Mouse (Mus musculus): ENCODE data around the gene Aldh16a1. TPM values are rescaled to one million over a fixed set of nuclear protein-coding genes. Genes with fewer than 3 reads are reported as not detected.

Gene Aldh16a1
- polyA plus RNA-seq, 2 experiments, result 17.9 to 23.1 TPM

GRCm38 (mm10) chr7:45196176-45196535, 41.8 kb upstream of the Aldh16a1 start:
- H3K4me2 ChIP-seq (ENCODE audit: low read depth), result no peak overlapping the region
- H3K9ac ChIP-seq (replicated peaks), result no peak overlapping the region
- DNase-seq (ENCODE audit: low read depth in 3 of 3, low spot score in 3 of 3) (no peak), ATAC-seq (ENCODE audit: insufficient read depth) (no peak)
- H3K27ac ChIP-seq, result no peak overlapping the region
- no peak overlapping the region for H3K4me3 ChIP-seq (ENCODE audit: insufficient read depth in 1 of 2, low read depth in 2 of 2, low read length in 2 of 2)
- TF ChIP-seq EP300 (IDR thresholded peaks at IDR 0.05; ENCODE audit: low read depth), result no peak
- H3K9me3 ChIP-seq (ENCODE audit: control insufficient read depth, low read length), result no peaks in the 10 kb centered on the region
- WGBS (ENCODE audit: insufficient replicate concordance), result 53% methylated on average over 4 of the region's 4 CpGs
- no peaks in the 10 kb centered on the region for H3K4me1 ChIP-seq (replicated peaks; ENCODE audit: control insufficient read depth in 2 of 2, insufficient read depth in 2 of 2, low read length in 1 of 2)
- no peaks in the 10 kb centered on the region; the same call in 1 of the 2 replicates for H3K27me3 ChIP-seq (ENCODE audit: control insufficient read depth, insufficient read depth, low read length)
- no peaks in the 10 kb centered on the region for H3K36me3 ChIP-seq (replicated peaks; ENCODE audit: control insufficient read depth, insufficient read depth, low read depth)

DNA sequence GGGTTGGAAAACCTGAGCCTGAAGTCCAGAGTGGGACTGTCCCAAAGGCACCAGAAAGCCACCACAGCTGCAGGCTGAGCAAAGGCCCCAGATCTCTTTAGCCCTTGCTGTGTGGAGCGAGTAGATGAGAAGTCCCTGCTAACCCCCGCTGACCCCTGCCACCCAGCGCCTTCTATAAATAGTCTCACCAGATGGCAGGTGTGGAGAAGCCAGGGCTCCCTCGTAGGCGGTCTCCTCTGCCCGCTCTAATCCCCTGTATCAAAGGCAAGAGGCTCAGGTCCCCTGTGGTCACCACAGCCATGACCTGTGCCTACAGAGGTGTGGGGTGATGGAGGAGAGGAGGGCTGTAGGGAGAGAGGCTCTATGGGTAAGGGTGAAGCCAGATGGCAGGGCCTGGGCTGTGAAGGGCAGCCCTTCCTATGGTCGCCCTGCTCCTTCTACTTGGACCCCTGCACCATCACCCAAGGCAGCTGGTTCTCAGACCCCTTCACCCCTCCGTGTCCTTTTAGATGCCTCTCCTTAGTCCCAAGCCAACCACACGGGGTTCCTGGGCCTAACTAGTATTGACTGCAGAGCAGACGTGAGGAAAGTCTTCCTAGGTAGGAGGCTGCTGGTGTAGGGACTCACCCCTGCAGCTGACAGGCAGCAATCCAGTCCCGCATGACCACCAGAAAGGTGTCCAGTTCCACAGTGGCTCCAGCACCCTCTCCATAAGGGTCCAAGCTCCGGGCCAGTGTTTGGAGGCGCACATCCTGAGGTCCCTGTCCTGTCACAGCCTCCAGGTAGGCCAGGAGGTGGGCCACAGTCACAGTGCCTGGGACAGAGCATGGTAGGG, 41.2 kb upstream of the Aldh16a1 start:
- no peak for TF ChIP-seq EP300 (IDR thresholded peaks at IDR 0.05; ENCODE audit: low read depth)
- TF ChIP-seq CTCF (IDR thresholded peaks at IDR 0.05; ENCODE audit: low read depth), result no peak
- Histone ChIP-seq H3K27ac (no peak overlapping the region), H3K4me3 (ENCODE audit: insufficient read depth in 1 of 2, low read depth in 2 of 2, low read length in 2 of 2) (no peak overlapping the region), H3K9ac (replicated peaks) (no peak overlapping the region), H3K36me3 (replicated peaks; ENCODE audit: control insufficient read depth, insufficient read depth, low read depth) (no peaks in the 10 kb centered on the region), H3K4me1 (replicated peaks; ENCODE audit: control insufficient read depth in 2 of 2, insufficient read depth in 2 of 2, low read length in 1 of 2) (no peaks in the 10 kb centered on the region), H3K9me3 (ENCODE audit: control insufficient read depth, low read length) (no peaks in the 10 kb centered on the region), H3K4me2 (ENCODE audit: low read depth) (no peak overlapping the region), H3K27me3 (ENCODE audit: control insufficient read depth, insufficient read depth, low read length) (no peaks in the 10 kb centered on the region; the same call in 1 of the 2 replicates)
- ATAC-seq (ENCODE audit: insufficient read depth), result no peak
- 55% methylated on average over 13 of the region's 13 CpGs for WGBS (ENCODE audit: insufficient replicate concordance)
- no peak for DNase-seq (ENCODE audit: low read depth in 3 of 3, low spot score in 3 of 3)

GRCm38 (mm10) chr7:45193871-45194785, 39.7 kb upstream of the Aldh16a1 start:
- no peak for ATAC-seq (ENCODE audit: insufficient read depth)
- Histone ChIP-seq H3K4me1 (replicated peaks; ENCODE audit: control insufficient read depth in 2 of 2, insufficient read depth in 2 of 2, low read length in 1 of 2) (no peaks in the 10 kb centered on the region), H3K27ac (no peak overlapping the region), H3K27me3 (ENCODE audit: control insufficient read depth, insufficient read depth, low read length) (no peaks in the 10 kb centered on the region; the same call in none of the 2 replicates), H3K36me3 (replicated peaks; ENCODE audit: control insufficient read depth, insufficient read depth, low read depth) (no peaks in the 10 kb centered on the region), H3K9me3 (ENCODE audit: control insufficient read depth, low read length) (no peaks in the 10 kb centered on the region), H3K9ac (replicated peaks) (no peak overlapping the region), H3K4me2 (ENCODE audit: low read depth) (no peak overlapping the region), H3K4me3 (ENCODE audit: insufficient read depth in 1 of 2, low read depth in 2 of 2, low read length in 2 of 2) (no peak overlapping the region)
- TF ChIP-seq CTCF (IDR thresholded peaks at IDR 0.05; ENCODE audit: low read depth) (no peak), EP300 (IDR thresholded peaks at IDR 0.05; ENCODE audit: low read depth) (no peak)
- DNase-seq (ENCODE audit: low read depth in 3 of 3, low spot score in 3 of 3), result no peak
- WGBS (ENCODE audit: insufficient replicate concordance), result 55% methylated on average over 17 of the region's 17 CpGs

DNA sequence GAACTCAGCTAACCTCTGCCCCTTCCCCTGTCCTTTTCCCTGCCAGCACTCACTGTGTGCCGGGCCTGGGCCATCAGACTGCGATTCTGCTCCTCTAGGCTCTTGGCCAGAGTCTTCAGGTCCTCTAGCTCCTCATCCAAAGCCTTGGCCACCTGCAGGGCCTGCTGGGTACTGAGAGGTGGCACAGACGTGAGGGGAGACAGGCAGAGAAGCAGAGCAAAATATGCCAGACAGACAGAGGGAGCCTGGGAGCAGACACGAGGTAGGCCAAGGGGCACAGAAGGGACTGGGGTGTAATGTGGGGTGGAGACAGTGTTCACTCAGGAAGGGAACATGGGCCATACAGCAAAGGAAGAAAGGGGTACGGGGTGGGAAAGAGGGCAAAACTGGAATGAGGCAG, 39.0 kb upstream of the Aldh16a1 start:
- no peaks in the 10 kb centered on the region for H3K4me1 ChIP-seq (replicated peaks; ENCODE audit: control insufficient read depth in 2 of 2, insufficient read depth in 2 of 2, low read length in 1 of 2)
- ATAC-seq (ENCODE audit: insufficient read depth) (no peak), DNase-seq (ENCODE audit: low read depth in 3 of 3, low spot score in 3 of 3) (no peak)
- TF ChIP-seq EP300 (IDR thresholded peaks at IDR 0.05; ENCODE audit: low read depth) (no peak), CTCF (IDR thresholded peaks at IDR 0.05; ENCODE audit: low read depth) (no peak)
- no peak overlapping the region for H3K4me3 ChIP-seq (ENCODE audit: insufficient read depth in 1 of 2, low read depth in 2 of 2, low read length in 2 of 2)
- 52% methylated on average over 5 of the region's 5 CpGs for WGBS (ENCODE audit: insufficient replicate concordance)
- no peaks in the 10 kb centered on the region for H3K9me3 ChIP-seq (ENCODE audit: control insufficient read depth, low read length)
- H3K4me2 ChIP-seq (ENCODE audit: low read depth), result no peak overlapping the region
- no peak overlapping the region for H3K27ac ChIP-seq
- H3K27me3 ChIP-seq (ENCODE audit: control insufficient read depth, insufficient read depth, low read length), result no peaks in the 10 kb centered on the region; the same call in none of the 2 replicates
- no peak overlapping the region for H3K9ac ChIP-seq (replicated peaks)
- H3K36me3 ChIP-seq (replicated peaks; ENCODE audit: control insufficient read depth, insufficient read depth, low read depth), result no peaks in the 10 kb centered on the region
